Mouse (Mus musculus): ENCODE measurements around the gene Tmco5. TPM values are rescaled to one million over a fixed set of nuclear protein-coding genes. Genes with fewer than 3 reads are reported as not detected.

Tmco5 gene
- polyA plus RNA-seq (2015; fragmentation: Nextera tagmentation; extraction: Ambion mirVana) = not detected in 2 replicates

DNA sequence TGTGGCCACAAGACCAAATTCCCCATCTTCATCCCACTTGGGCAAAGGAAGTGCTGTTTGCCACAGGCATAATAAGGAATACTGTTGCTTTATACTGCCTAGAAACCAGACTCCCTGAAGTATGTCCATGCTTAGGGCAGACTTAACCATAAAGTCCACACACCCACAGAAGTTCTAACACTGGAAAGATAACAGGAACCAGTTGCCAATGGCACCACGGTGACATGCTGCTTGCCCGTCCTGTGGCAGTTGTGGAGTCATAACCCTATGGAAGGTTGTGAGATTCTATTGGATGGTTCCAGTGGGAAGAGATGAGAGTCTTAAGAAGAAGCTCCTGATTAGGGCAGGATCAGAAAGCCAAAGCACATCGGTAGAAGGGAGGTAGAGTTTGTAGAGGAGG lies at the start of gene Tmco5:
Gene Tmco5 (plus strand): TSS at position 301 of the 400 bp plus-strand sequence.
- Histone ChIP-seq H3K4me1 (replicated peaks) (peaks cover 11% of the 10 kb centered on the region), H3K4me3 (no peak within 1 kb of the TSS), H3K27ac (replicated peaks) (no peak within 1 kb of the TSS), H3K27me3 (no peaks in the 10 kb centered on the region), H3K9me3 (no peaks in the 10 kb centered on the region), H3K36me3 (no peaks in the 10 kb centered on the region), H3K4me2 (no peak within 1 kb of the TSS), H3K9ac (no peak within 1 kb of the TSS)
- ATAC-seq (ENCODE audit: low read depth) = no peak
- 93% methylated on average over 3 of the region's 3 CpGs for WGBS

DNA sequence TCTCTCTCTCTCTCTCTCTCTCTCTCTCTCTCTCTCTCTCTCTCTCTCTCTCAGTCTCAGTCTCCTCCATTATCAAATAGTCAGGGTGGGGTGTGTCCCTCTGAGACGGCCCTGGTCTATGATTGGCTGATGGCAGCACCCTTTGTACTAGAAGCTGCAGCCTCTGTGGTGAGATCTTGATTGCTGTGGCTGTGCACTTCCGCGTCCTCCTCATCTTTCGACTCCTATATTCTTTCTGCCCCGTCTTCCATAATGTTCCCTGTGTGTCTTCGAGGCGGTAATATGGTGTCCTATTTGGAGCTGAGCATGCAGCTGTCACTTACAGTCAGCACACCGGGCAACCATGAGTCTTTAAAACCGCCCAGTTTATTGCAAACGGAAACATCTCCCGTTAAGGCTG lies 46.6 kb upstream of the Tmco5 start:
- no peaks in the 10 kb centered on the region for H3K27me3 ChIP-seq
- no peak for ATAC-seq (ENCODE audit: low read depth)
- 74% methylated on average over 11 of the region's 11 CpGs for WGBS
- H3K4me3 ChIP-seq = no peak overlapping the region
- no peak overlapping the region for H3K27ac ChIP-seq (replicated peaks)
- H3K4me2 ChIP-seq = no peak overlapping the region
- no peaks in the 10 kb centered on the region for H3K9me3 ChIP-seq
- no peak overlapping the region for H3K9ac ChIP-seq
- H3K36me3 ChIP-seq = no peaks in the 10 kb centered on the region
- H3K4me1 ChIP-seq (replicated peaks) = no peaks in the 10 kb centered on the region

DNA sequence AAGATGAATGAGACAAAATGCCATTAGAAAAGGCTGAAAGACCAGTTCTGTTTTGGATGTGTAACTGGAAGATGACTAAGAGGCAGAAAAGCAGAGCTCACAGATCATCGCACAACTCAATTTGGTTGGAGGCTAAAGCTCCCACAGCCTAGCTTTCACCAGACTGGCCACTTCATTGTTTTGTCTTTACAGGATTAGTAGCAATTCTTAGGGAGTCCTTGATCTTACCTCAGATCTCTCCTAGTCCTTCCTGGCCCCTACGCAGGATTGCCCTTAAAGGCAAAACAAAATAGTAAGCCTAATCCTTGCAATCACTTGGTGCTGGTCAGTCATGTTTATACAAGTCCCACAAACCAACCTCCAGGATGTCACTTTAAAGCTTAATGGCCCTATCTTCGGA lies 40.7 kb upstream of the Tmco5 start:
- no peak for ATAC-seq (ENCODE audit: low read depth)
- Histone ChIP-seq H3K9ac (no peak overlapping the region), H3K27ac (replicated peaks) (no peak overlapping the region), H3K4me3 (no peak overlapping the region), H3K27me3 (no peaks in the 10 kb centered on the region), H3K9me3 (no peaks in the 10 kb centered on the region), H3K4me1 (replicated peaks) (no peaks in the 10 kb centered on the region), H3K4me2 (no peak overlapping the region), H3K36me3 (no peaks in the 10 kb centered on the region)
- 64% methylated on average over 3 of the region's 3 CpGs for WGBS

DNA sequence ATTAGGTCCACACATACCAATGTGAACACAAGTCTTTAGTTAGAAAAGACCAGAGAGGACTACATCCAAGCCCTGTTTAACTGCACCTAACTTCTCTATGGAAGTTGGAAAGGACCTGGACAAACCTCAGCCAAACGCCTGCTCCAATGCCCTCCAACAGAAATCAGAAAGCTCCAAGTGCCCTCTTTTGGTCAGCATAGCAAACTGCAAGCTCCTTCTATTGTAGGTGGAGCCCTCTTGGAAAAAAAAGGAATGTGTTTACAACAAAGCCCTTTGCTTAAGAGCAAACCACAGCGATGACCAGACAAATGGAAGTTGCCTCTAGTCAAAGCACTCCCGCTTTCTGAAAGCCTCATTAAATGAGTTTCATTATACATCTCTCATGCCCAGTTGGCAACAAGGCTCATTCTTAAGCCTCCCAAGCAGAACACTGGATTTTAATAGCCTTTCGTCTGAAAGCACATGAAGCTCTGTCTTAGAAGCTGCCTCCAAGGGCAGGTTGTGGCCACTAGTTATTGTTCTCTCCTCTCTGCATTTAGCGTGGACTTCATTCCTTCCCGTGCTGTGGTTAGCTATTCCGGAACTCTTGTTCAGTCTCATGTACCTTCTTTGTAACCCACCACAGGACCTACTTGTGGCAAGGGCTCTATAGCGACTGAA lies 39.8 kb upstream of the Tmco5 start:
- Histone ChIP-seq H3K4me2 (no peak overlapping the region), H3K4me1 (replicated peaks) (no peaks in the 10 kb centered on the region), H3K36me3 (no peaks in the 10 kb centered on the region), H3K9ac (no peak overlapping the region), H3K9me3 (no peaks in the 10 kb centered on the region), H3K27me3 (no peaks in the 10 kb centered on the region), H3K4me3 (no peak overlapping the region), H3K27ac (replicated peaks) (no peak overlapping the region)
- 37% methylated on average over 8 of the region's 8 CpGs for WGBS
- peak; percentile 67 for ATAC-seq (ENCODE audit: low read depth)

DNA sequence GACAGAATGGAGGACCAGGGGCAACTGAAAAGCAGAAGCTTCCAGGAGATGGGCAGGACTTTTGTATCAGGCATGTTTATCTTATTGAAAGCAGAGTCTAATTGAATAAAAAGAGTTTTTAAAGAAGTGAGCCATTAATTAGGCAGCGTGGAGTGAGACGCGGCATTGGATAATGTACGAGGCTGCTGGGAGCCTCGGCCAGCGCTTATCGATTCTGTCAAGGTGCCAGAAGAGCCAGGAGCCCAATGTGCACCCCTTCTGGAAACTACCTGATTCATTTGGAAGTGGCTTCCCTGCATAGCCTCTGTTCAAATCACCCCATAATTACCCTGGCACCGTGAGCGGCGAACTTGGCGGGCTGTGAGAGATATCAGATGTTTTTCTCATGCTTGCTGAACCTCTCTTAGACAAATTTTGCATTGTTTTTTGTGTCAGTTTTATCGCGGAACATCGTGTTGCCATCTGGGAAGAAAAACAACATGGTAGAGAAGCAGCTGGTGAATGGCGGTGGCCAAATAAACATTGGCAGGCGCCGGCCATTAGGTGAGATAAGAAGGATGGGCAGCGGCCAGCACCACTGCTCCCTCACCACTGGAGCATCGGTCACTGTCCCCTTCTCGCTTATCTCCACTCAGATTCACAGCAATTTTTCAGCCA lies 28.4 kb upstream of the Tmco5 start:
- H3K27me3 ChIP-seq = no peaks in the 10 kb centered on the region
- H3K36me3 ChIP-seq = no peaks in the 10 kb centered on the region
- no peak overlapping the region for H3K4me3 ChIP-seq
- ATAC-seq (ENCODE audit: low read depth) = no peak
- WGBS = 83% methylated on average over 20 of the region's 20 CpGs
- peaks cover 9% of the 10 kb centered on the region for H3K4me1 ChIP-seq (replicated peaks)
- H3K4me2 ChIP-seq = no peak overlapping the region
- H3K9me3 ChIP-seq = no peaks in the 10 kb centered on the region
- no peak overlapping the region for H3K9ac ChIP-seq
- no peak overlapping the region for H3K27ac ChIP-seq (replicated peaks)

DNA sequence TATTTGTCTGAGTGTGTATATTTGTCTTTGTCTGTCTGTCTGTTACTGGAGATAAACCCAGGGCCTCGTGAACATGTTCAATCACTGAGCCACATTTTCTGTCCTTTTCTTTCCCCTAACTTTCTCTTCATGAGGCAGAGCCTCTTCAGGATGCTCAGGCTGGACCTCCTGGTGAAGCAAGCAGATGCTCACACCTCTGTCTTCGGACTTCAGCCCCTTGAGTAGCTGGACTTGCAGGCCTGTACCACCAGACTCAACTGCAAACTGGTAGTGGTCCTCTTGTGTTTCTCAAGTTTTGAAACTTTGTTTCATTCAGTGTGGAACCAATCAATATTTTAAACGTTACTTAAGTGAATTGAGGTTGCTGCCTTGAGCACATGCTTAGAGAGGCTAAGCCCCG lies 27.1 kb upstream of the Tmco5 start:
- WGBS = 82% methylated on average over 4 of the region's 4 CpGs
- peaks cover 9% of the 10 kb centered on the region for H3K4me1 ChIP-seq (replicated peaks)

DNA sequence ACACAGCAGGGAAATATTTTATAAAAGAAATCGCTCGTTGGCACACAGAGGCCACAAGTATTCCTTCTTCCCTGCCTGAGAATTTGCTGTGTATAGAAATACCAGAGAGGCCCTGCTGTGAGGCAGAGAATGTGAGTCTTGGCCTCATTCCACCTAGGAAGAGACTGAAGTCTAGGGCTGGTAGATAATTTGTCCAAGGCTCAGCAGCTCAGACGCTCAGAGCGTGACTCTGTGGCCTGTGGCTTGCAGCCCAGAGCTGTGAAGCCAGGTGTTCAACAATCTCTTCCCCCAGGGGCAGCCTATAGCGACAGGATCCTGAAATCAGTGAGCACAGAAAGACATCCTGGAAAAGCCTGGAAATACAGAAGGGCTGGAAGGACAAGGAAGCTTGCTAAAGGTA lies 26.2 kb upstream of the Tmco5 start:
- no peak overlapping the region for H3K4me2 ChIP-seq
- H3K9me3 ChIP-seq = no peaks in the 10 kb centered on the region
- no peaks in the 10 kb centered on the region for H3K27me3 ChIP-seq
- H3K4me1 ChIP-seq (replicated peaks) = peaks cover 9% of the 10 kb centered on the region
- no peak overlapping the region for H3K9ac ChIP-seq
- 45% methylated on average over 5 of the region's 5 CpGs for WGBS
- H3K4me3 ChIP-seq = no peak overlapping the region
- no peak overlapping the region for H3K27ac ChIP-seq (replicated peaks)
- no peak for ATAC-seq (ENCODE audit: low read depth)
- no peaks in the 10 kb centered on the region for H3K36me3 ChIP-seq

More for the DNA sequence above, 27.1 kb upstream of the Tmco5 start:
- H3K27me3 ChIP-seq = no peaks in the 10 kb centered on the region
- no peak overlapping the region for H3K9ac ChIP-seq
- no peaks in the 10 kb centered on the region for H3K9me3 ChIP-seq
- H3K4me2 ChIP-seq = no peak overlapping the region
- H3K36me3 ChIP-seq = no peaks in the 10 kb centered on the region
- no peak for ATAC-seq (ENCODE audit: low read depth)
- no peak overlapping the region for H3K4me3 ChIP-seq
- H3K27ac ChIP-seq (replicated peaks) = no peak overlapping the region

DNA sequence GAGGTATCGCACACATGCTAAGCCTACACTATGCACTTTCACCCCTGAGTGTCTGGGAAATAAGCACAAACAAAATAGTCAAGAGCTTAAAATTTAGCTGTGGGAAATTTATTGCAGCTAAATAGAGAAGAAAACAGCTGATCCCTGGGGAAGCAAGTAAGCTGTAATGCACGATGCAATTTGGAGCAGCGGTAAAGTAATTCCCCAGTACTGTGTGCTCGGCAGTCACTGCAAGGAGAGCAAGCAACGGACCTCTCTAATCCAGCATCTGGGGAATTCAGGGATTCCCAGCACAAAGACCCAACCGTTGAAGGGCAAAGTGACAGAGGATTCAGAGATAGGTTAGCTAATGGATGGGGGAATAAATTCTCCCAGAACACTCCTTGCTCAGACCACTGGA lies 19.8 kb upstream of the Tmco5 start:
- 51% methylated on average over 6 of the region's 6 CpGs for WGBS
- ATAC-seq (ENCODE audit: low read depth) = no peak
- H3K27ac ChIP-seq (replicated peaks) = no peak overlapping the region
- H3K4me3 ChIP-seq = no peak overlapping the region
- H3K27me3 ChIP-seq = no peaks in the 10 kb centered on the region
- no peaks in the 10 kb centered on the region for H3K4me1 ChIP-seq (replicated peaks)
- H3K36me3 ChIP-seq = no peaks in the 10 kb centered on the region
- H3K9ac ChIP-seq = no peak overlapping the region
- no peaks in the 10 kb centered on the region for H3K9me3 ChIP-seq
- H3K4me2 ChIP-seq = no peak overlapping the region

DNA sequence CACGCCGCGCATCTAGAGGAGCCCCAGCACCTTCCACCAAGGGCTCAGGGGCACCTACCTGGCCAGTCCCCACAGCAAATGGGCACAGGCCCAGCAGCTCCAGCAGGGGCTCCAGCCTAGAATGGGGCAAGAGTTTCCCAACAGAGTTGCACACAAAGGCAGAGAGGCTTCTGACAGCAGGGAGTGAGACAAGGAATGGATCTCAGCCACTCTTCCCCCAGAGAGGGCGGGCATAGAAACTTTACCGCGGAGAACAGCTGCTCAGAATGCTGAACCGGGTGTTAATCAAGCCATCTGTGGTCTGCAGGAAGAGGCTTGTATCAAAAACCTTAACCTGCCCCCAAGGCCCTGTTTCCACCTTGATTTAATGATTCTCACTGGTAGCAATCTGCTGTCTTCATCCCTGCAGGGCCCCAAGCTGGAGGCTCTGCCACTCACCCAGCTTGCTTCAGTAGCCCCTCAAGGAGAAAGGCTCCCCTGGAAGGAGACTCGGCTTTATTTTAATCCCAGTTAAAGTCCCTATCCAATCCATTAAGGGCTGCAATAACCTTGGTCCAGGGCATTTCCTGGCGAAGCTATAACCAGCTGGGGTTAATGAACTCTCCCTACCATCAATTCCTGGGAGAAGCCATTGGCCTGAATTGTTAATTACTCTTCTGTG lies 1.4 kb upstream of the Tmco5 start:
- Histone ChIP-seq H3K4me3 (no peak overlapping the region), H3K27ac (replicated peaks) (peak overlapping the region; percentile 62), H3K4me1 (replicated peaks) (peaks cover 11% of the 10 kb centered on the region), H3K9ac (no peak overlapping the region), H3K9me3 (no peaks in the 10 kb centered on the region), H3K36me3 (no peaks in the 10 kb centered on the region), H3K27me3 (no peaks in the 10 kb centered on the region), H3K4me2 (no peak overlapping the region)
- 23% methylated on average over 9 of the region's 9 CpGs for WGBS
- peak; percentile 79 for ATAC-seq (ENCODE audit: low read depth)

DNA sequence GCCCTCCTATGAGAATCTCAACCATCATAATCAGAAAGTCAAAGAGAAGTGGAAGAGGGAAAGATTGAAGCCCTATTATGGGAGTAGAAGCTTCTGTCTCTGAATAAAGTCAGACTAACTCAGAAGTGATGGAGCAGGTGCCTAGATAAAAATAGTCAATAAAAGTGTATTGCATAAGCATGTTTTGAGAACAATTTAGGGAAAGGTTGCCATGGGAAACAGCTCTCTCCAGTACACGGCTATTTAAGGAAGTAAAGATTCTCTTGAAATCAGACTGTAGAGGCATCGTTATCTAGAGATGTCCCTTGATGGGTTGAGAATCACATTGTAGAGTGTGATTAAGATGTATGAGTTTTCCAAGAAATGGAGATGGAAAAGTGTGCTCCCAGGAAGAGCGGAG lies 1.2 kb downstream of the Tmco5 start:
- no peak for ATAC-seq (ENCODE audit: low read depth)

DNA sequence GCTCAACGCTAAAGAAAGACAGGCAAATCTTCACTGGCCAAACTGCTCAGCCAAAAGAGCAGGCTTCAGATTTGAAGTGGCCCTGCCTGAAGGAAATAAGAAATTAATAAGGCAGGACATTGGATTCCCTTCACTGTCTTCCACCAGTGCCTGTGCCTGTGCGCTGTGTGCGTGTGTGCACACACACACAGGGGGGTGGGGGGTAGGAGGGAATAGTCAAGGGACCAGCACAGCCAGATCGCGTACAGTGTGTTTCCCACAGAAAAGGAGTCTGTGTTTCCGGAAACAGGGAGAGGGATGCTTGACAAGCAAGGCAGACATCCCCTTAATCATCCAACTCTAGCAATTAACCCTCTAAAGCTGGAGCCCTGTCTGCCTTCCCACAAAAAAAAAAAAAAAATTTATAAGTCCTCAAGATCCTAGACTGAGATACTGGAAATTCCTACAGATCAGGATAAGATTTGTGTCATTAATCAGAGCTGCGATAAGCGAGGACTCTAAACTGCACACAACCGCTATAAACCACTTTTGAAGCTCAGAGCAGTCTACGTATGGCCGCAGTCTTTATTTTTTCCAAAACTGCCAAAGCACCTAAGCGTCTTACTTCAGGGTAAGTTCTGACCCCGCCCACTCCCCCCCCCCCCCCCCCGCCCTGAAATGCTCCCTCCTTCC lies 15.0 kb downstream of the Tmco5 start:
- no peaks in the 10 kb centered on the region; the same call in 1 of the 2 replicates for H3K4me1 ChIP-seq (replicated peaks)
- peak overlapping the region; percentile 41; the same call in 1 of the 2 replicates for H3K9ac ChIP-seq
- H3K36me3 ChIP-seq = no peaks in the 10 kb centered on the region
- peak; percentile 41 for ATAC-seq (ENCODE audit: low read depth)
- H3K4me2 ChIP-seq = peak overlapping the region; percentile 66
- no peaks in the 10 kb centered on the region for H3K9me3 ChIP-seq
- H3K4me3 ChIP-seq = peak overlapping the region; percentile 36; the same call in 1 of the 2 replicates
- H3K27ac ChIP-seq (replicated peaks) = no peak overlapping the region
- 44% methylated on average over 13 of the region's 14 CpGs for WGBS
- H3K27me3 ChIP-seq = no peaks in the 10 kb centered on the region

More for the DNA sequence above, 1.2 kb downstream of the Tmco5 start:
- Histone ChIP-seq H3K4me3 (no peak overlapping the region), H3K36me3 (no peaks in the 10 kb centered on the region), H3K27me3 (no peaks in the 10 kb centered on the region), H3K4me2 (no peak overlapping the region), H3K9ac (no peak overlapping the region), H3K4me1 (replicated peaks) (peaks cover 11% of the 10 kb centered on the region), H3K27ac (replicated peaks) (no peak overlapping the region), H3K9me3 (no peaks in the 10 kb centered on the region)
- 95% methylated on average over 3 of the region's 3 CpGs for WGBS

DNA sequence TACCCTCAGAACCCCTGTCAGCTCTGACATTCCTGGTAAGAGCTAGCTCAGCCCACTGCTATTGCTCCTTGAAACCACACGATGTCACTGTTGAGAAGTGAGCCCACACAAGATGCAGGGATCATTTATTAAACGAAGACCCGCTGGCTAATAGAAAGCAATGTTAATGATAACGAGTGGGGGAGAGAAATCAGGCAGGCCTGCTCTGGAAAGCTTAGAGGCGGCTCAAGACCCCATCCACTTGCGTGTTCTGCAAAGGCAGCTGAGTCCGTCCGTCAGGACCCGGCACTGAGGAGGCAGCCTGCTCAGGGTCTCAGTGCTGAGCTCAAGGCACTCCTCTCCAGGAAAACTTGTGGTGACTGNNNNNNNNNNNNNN lies 15.5 kb downstream of the Tmco5 start:
- ATAC-seq (ENCODE audit: low read depth) = peak; percentile 69
- peak overlapping the region; percentile 66 for H3K4me2 ChIP-seq
- no peak overlapping the region for H3K27ac ChIP-seq (replicated peaks)
- no peaks in the 10 kb centered on the region for H3K9me3 ChIP-seq
- no peaks in the 10 kb centered on the region; the same call in 1 of the 2 replicates for H3K4me1 ChIP-seq (replicated peaks)
- H3K27me3 ChIP-seq = peaks cover 3% of the 10 kb centered on the region; the same call in 1 of the 2 replicates
- no peaks in the 10 kb centered on the region for H3K36me3 ChIP-seq
- H3K4me3 ChIP-seq = peak overlapping the region; percentile 36
- peak overlapping the region; percentile 64 for H3K9ac ChIP-seq
- 2% methylated on average over 9 of the region's 9 CpGs for WGBS

Data from neural tube, embryonic 13.5 days (tissue).